Mouse (Mus musculus) naive thymus-derived CD4-positive, alpha-beta T cell, adult 5 months (primary cell): ENCODE results near the gene Armc9. TPM values are rescaled to one million over a fixed set of nuclear protein-coding genes. Genes with fewer than 3 reads are reported as not detected.

ENCODE experiments used
- polyA plus RNA-seq: library from polyadenylated mRNA; unstranded; fragments of 100-300 nt; shearing (Covaris generic); gene quantifications from one replicate; pipeline ENCODE4 v1.2.1, GENCODE M21; 2017

Gene Armc9
- polyA plus RNA-seq: 4.9 TPM

DNA sequence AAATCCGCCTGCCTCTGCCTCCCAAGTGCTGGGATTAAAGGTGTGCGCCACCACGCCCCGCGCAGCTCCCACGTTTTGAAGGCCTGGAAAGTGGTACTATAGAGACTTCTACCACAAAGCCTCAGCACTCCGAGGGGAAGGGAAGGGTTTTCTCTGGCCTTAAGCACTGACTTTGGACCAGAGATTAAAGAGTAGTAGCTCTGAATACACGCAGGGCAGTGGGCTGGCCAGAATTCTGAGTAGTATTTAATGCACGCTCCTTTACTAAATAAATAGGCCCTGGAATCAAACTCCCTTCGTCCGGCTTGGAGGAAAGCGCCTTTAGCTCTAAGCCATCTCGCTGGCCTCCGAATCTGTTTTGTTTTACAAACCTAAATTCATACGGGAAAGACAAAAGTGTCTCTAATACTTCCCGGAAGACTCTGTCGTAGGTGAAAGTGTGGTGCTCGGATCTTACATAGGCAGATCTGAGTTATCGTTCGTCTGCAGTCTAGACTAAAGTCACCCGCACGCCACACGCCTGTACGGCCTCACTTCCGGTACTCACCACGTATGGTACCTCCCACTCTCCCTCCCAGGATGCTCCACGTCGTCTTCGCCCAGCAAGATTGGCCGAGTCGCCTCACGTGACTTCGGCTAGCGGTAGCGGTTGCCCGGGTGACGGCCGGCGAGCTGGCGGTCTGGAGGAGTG is at the start of gene Armc9:
Gene Armc9, plus strand, starts transcription at position 648 of the 691 bp plus-strand sequence.

GRCm38 (mm10) chr1:86111779-86112178 is 42.8 kb upstream of the Armc9 start, which contains the start of gene Htr2b:
Htr2b (minus strand) TSS chr1:86111970.

DNA sequence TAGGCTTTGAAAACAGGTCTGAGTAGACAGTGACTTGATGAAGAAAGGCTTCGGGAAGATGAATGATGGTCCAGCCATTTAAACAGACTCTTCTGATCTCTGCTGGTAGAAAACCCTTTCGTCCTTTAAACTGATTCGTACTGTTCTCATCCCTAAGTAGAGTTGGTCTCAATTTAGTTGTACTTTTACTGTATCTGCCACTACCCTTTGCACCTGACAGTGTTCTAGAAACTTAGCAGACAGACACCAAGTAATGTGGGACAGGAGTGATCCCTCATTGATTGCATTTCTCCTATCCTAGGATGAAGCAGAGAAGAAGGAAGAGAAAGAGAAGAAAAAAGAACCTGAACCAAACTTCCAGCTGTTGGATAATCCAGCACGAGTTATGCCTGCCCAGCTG is 21.2 kb upstream of the Armc9 start, which contains the start of gene Gm21972:
Gene Gm21972, plus strand, starts transcription at position 301 of the 400 bp plus-strand sequence.

GRCm38 (mm10) chr1:86302532-86302931 is 148.0 kb downstream of the Armc9 start, which contains the start of gene B3gnt7:
B3gnt7 (plus strand) TSS chr1:86302832.

Other genes starting within 250 kb of the Armc9 start
- gene 4933407L21Rik, start 226.3 kb upstream of the Armc9 start, polyA plus RNA-seq: not detected
- gene Gpr55, start 193.8 kb upstream of the Armc9 start, polyA plus RNA-seq: not detected
- gene Spata3, start 138.0 kb upstream of the Armc9 start, polyA plus RNA-seq: not detected
- not detected for gene 2810459M11Rik, start 108.9 kb upstream of the Armc9 start, polyA plus RNA-seq
- 68.7 TPM for gene Psmd1, start 90.4 kb upstream of the Armc9 start, polyA plus RNA-seq
- not detected for gene Htr2b, start 42.8 kb upstream of the Armc9 start, polyA plus RNA-seq
- gene Gm21972, start 21.1 kb upstream of the Armc9 start, polyA plus RNA-seq: not detected
- gene B3gnt7, start 148.1 kb downstream of the Armc9 start, polyA plus RNA-seq: not detected
- gene Ncl, start 204.6 kb downstream of the Armc9 start, polyA plus RNA-seq: 588 TPM